Mouse (Mus musculus) hindbrain, embryonic 12.5 days (tissue): ENCODE measurements at regions not wholly inside any gene's neighbourhood (a gene's known extent, or its start where the extent isn't known, plus 50 kb on each side); places are given as distances from the start of the nearest gene placed in this dataset.
A peak's percentile ranks its signal among the peaks of the same experiment; 100 is the strongest.

Experiments used
- ATAC-seq: fragments of 200-750 bp; cut with Nextera tagmentation; 2 replicates; pipeline ENCODE4 v1.8.0; 2017; ENCODE audit warnings: moderate TSS enrichment; ENCODE audit not compliant: low FRiP score
- H3K27ac ChIP-seq: fragments of 300-500 bp; sonication (generic); 2 replicates; pipeline ENCODE4 v1.5.1; 2016; ENCODE audit warnings: mild to moderate bottlenecking
- H3K27me3 ChIP-seq: fragments of 300-500 bp; sonication (generic); 2 replicates; pipeline ENCODE4 v1.6.1; 2016; ENCODE audit warnings: mild to moderate bottlenecking
- H3K36me3 ChIP-seq: fragments of 300-500 bp; sonication (generic); 2 replicates; pipeline ENCODE4 v1.6.1; 2016; ENCODE audit warnings: mild to moderate bottlenecking
- H3K4me1 ChIP-seq: fragments of 300-500 bp; sonication (generic); 2 replicates; pipeline ENCODE4 v1.6.1; 2016
- H3K4me2 ChIP-seq: fragments of 300-500 bp; sonication (generic); replicated peaks from 2 replicates; pipeline ENCODE4 v1.6.1; 2016; ENCODE audit warnings: mild to moderate bottlenecking
- H3K4me3 ChIP-seq: fragments of 300-500 bp; sonication (generic); 2 replicates; pipeline ENCODE4 v1.5.1; 2016; ENCODE audit warnings: mild to moderate bottlenecking
- H3K9ac ChIP-seq: fragments of 300-500 bp; sonication (generic); 2 replicates; pipeline ENCODE4 v1.6.1; 2016; ENCODE audit warnings: mild to moderate bottlenecking, moderate library complexity
- H3K9me3 ChIP-seq: fragments of 300-500 bp; sonication (generic); replicated peaks from 2 replicates; pipeline ENCODE4 v1.6.1; 2016; ENCODE audit warnings: mild to moderate bottlenecking
- WGBS: fragments of 180-500 bp; shearing (Covaris S2); methylation state at CpG from one replicate; pipeline ENCODE4 v1.1.7; 2016; 5-methylcytosine and 5-hydroxymethylcytosine counted together

- WGBS: 88% methylated on average over 4 of the region's 4 CpGs
These were observed 706.2 kb upstream of the Cited2 start for GRCm38 (mm10) chr10:17016854-17017253.

DNA sequence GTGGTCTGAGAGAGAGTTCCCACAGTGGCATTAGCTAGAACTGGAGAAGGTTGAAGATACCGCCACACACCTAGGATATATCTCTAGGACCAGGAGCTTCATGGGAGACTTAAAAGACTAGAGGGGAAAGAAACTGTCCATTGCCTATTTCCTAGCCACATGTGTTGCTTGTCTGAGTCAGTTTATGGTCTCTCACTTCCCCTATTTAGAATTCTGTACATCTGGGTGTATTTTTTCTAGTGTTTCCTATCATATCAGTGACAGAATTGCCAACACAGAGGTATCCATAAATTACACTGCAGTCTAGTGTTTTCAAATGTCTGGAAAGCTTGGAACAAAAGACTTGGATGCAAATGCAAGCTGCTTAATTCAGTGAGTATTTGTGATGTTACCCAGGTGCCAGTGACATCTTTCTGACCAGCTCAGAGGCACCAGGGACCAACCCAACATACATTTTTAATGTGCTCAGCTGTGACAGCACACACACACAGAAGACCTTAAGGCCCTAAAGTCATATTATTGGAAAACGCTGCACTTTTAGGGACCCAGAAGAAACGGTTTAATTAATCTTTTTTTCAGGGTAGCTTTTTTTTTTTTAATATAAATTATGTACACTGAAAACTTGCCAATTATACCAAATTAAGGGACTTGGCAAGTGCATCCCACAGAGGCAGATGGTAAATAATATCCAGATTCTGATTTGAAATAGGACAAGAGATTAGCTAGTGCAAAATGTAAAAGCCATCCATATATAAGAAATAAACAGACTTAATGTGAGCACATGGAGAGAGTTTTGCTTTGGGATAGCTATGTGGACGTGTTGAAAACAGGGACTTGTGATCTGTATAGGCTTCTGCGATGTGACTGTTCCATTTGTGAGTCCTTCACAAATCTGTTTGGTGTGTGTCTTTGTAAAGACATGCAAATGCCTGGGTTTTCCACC, 700.5 kb upstream of the Cited2 start:
- H3K9ac ChIP-seq: no peak overlapping the region
- H3K4me2 ChIP-seq: no peak overlapping the region
- no peaks in the 10 kb centered on the region for H3K36me3 ChIP-seq
- ATAC-seq: peak; percentile 72; the same call in 1 of the 2 replicates
- H3K27me3 ChIP-seq: no peaks in the 10 kb centered on the region
- 73% methylated on average over 5 of the region's 5 CpGs for WGBS
- no peaks in the 10 kb centered on the region for H3K9me3 ChIP-seq
- no peak overlapping the region for H3K4me3 ChIP-seq
- peak overlapping the region; percentile 55 for H3K27ac ChIP-seq
- H3K4me1 ChIP-seq: peaks cover 9% of the 10 kb centered on the region

More at GRCm38 (mm10) chr10:17016854-17017253, 706.2 kb upstream of the Cited2 start:
- no peak overlapping the region for H3K4me2 ChIP-seq
- H3K4me3 ChIP-seq: no peak overlapping the region
- ATAC-seq: no peak
- no peaks in the 10 kb centered on the region for H3K36me3 ChIP-seq
- no peak overlapping the region for H3K9ac ChIP-seq
- H3K9me3 ChIP-seq: no peaks in the 10 kb centered on the region
- H3K4me1 ChIP-seq: no peaks in the 10 kb centered on the region
- H3K27me3 ChIP-seq: no peaks in the 10 kb centered on the region
- H3K27ac ChIP-seq: no peak overlapping the region

GRCm38 (mm10) chr10:17023571-17024293, 699.3 kb upstream of the Cited2 start:
- Histone ChIP-seq H3K27me3 (no peaks in the 10 kb centered on the region), H3K9ac (no peak overlapping the region), H3K9me3 (no peaks in the 10 kb centered on the region), H3K4me3 (no peak overlapping the region), H3K27ac (peak overlapping the region; percentile 55; the same call in 1 of the 2 replicates), H3K4me2 (no peak overlapping the region), H3K36me3 (no peaks in the 10 kb centered on the region), H3K4me1 (peaks cover 9% of the 10 kb centered on the region)
- ATAC-seq: peak; percentile 81
- WGBS: 55% methylated on average over 13 of the region's 13 CpGs

GRCm38 (mm10) chr10:17024294-17024665, 698.7 kb upstream of the Cited2 start:
- Histone ChIP-seq H3K4me2 (no peak overlapping the region), H3K27me3 (no peaks in the 10 kb centered on the region), H3K27ac (peak overlapping the region; percentile 55; the same call in 1 of the 2 replicates), H3K9ac (no peak overlapping the region), H3K9me3 (no peaks in the 10 kb centered on the region), H3K4me1 (peaks cover 9% of the 10 kb centered on the region), H3K36me3 (no peaks in the 10 kb centered on the region), H3K4me3 (no peak overlapping the region)
- WGBS: 65% methylated on average over 1 of the region's 1 CpGs
- peak; percentile 77 for ATAC-seq

DNA sequence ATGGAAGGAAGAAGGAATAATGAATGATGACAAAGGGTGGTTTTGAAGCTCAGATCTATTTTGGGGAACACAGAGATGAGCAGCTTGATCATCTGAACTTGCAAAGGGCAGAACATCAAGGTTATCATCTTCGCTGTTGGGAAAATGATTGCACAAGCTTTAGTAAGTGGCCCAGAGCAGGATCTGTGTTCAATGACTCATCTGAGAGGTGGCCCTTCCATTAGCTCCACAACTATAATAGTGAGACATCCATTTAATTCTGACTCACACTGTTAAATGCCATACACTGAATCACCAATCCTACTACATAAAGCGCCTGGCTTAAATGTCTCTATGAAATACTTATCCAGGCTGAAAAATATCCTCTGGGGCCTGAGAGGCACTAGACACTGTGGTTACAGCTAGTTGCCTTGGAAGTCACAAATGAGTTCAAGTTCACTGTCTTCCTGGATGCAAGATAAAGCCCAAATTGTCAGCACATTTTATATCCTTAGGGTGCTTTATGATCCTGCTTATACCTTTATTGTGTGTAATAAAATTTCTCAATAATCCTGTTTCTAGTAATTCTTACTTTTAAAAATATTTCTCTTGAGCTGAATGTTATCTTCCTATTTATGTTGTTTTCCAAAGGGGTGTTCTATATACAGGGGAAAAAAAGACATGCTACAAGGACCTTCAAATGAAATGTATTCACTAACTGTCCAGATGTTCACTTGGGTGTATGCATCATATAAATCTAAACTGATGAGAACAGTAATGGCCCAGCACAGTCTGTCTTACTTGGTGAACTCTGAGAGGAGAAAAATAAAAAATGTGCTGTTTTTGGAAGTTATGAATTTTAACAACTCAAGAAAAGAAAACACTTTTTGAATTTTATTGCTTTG, 687.9 kb upstream of the Cited2 start:
- Histone ChIP-seq H3K27ac (no peak overlapping the region), H3K27me3 (no peaks in the 10 kb centered on the region), H3K9ac (no peak overlapping the region), H3K36me3 (no peaks in the 10 kb centered on the region), H3K4me3 (no peak overlapping the region), H3K4me1 (no peaks in the 10 kb centered on the region), H3K4me2 (no peak overlapping the region), H3K9me3 (no peaks in the 10 kb centered on the region)
- 90% methylated on average over 2 of the region's 2 CpGs for WGBS
- ATAC-seq: no peak

GRCm38 (mm10) chr10:17038259-17039043, 684.6 kb upstream of the Cited2 start:
- Histone ChIP-seq H3K9me3 (no peaks in the 10 kb centered on the region), H3K4me2 (no peak overlapping the region), H3K9ac (no peak overlapping the region), H3K36me3 (no peaks in the 10 kb centered on the region), H3K27ac (no peak overlapping the region), H3K4me3 (no peak overlapping the region), H3K27me3 (no peaks in the 10 kb centered on the region), H3K4me1 (no peaks in the 10 kb centered on the region)
- 75% methylated on average over 11 of the region's 11 CpGs for WGBS
- ATAC-seq: no peak

GRCm38 (mm10) chr10:17042090-17042489, 680.9 kb upstream of the Cited2 start:
- no peaks in the 10 kb centered on the region for H3K4me1 ChIP-seq
- no peak overlapping the region for H3K27ac ChIP-seq
- H3K9ac ChIP-seq: no peak overlapping the region
- H3K27me3 ChIP-seq: no peaks in the 10 kb centered on the region
- H3K36me3 ChIP-seq: no peaks in the 10 kb centered on the region
- no peak for ATAC-seq
- WGBS: 93% methylated on average over 1 of the region's 1 CpGs
- H3K4me3 ChIP-seq: no peak overlapping the region
- H3K4me2 ChIP-seq: no peak overlapping the region
- no peaks in the 10 kb centered on the region for H3K9me3 ChIP-seq

DNA sequence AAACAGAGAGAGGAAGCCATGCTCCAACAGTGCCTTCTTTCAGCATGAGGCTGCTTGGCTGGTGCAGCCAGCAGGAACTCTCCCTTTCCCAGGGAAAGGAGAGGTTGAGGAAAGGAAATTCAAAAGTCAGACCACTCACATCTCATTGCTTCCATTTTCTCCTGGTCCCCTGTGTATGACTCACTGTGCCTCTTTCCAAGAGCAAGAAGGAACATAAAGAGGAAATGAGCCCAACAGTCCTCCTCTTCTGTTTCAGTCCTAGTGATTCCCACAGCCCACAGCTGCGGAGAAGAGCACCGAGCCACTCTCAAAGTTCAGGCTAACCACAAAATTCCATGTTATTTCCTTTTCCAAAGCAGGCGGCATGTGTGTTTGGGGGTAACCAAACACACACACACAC, 680.0 kb upstream of the Cited2 start:
- Histone ChIP-seq H3K4me3 (no peak overlapping the region), H3K9ac (no peak overlapping the region), H3K36me3 (no peaks in the 10 kb centered on the region), H3K4me1 (no peaks in the 10 kb centered on the region), H3K27me3 (no peaks in the 10 kb centered on the region), H3K4me2 (no peak overlapping the region), H3K9me3 (no peaks in the 10 kb centered on the region), H3K27ac (no peak overlapping the region)
- 86% methylated on average over 3 of the region's 3 CpGs for WGBS
- ATAC-seq: no peak

DNA sequence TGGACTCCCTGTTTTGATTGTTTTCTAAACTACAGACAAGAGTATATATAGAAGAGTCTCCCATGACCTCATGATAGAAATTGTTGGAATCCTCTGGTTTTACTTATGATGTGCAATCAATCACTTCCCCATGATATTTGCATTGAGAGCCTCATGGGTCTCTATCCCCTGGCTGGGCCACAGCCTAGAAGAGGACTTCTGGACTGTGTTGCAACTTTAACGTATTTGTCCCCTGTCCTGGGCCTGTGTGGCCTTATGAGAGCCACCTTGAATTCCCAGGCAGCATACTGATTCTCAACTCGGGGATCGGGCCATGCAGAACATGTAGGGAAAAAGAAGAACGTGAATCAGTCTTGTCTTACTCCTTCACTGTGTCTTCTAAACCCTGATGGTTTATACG, 676.3 kb upstream of the Cited2 start:
- no peaks in the 10 kb centered on the region for H3K4me1 ChIP-seq
- H3K9me3 ChIP-seq: no peaks in the 10 kb centered on the region
- no peak overlapping the region for H3K9ac ChIP-seq
- no peak overlapping the region for H3K4me3 ChIP-seq
- H3K27me3 ChIP-seq: no peaks in the 10 kb centered on the region
- no peaks in the 10 kb centered on the region for H3K36me3 ChIP-seq
- 89% methylated on average over 5 of the region's 5 CpGs for WGBS
- ATAC-seq: no peak
- no peak overlapping the region for H3K27ac ChIP-seq
- H3K4me2 ChIP-seq: no peak overlapping the region

- no peak overlapping the region for H3K27ac ChIP-seq
- no peak overlapping the region for H3K9ac ChIP-seq
- no peak overlapping the region for H3K4me2 ChIP-seq
- no peak overlapping the region for H3K4me3 ChIP-seq
- peaks cover 8% of the 10 kb centered on the region; the same call in 1 of the 2 replicates for H3K4me1 ChIP-seq
- H3K27me3 ChIP-seq: no peaks in the 10 kb centered on the region
- H3K36me3 ChIP-seq: no peaks in the 10 kb centered on the region
- ATAC-seq: no peak
- WGBS: 90% methylated on average over 1 of the region's 1 CpGs
- no peaks in the 10 kb centered on the region for H3K9me3 ChIP-seq
These were observed 650.1 kb upstream of the Cited2 start for GRCm38 (mm10) chr10:17072906-17073305.

DNA sequence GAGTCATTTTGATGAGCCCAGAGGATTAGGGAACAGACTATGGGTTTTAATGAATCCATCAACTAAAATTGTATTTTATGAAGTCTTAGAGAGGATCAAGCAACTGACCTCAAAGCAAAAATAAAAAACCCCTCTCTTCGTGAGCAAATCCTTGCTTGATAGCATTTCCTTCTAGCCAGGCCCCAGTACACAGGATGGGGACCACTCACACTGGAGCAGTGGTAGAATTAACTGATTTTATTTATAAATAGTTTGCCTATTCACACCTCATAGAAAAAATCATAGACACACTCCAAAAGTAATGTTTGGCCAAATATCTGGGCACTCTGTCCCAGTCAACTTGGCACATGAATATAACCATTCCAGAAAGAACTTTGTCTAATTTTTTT, 649.0 kb upstream of the Cited2 start:
- Histone ChIP-seq H3K9ac (no peak overlapping the region), H3K27me3 (no peaks in the 10 kb centered on the region), H3K4me3 (no peak overlapping the region), H3K36me3 (no peaks in the 10 kb centered on the region), H3K27ac (no peak overlapping the region), H3K4me2 (no peak overlapping the region), H3K4me1 (peaks cover 8% of the 10 kb centered on the region; the same call in 1 of the 2 replicates), H3K9me3 (no peaks in the 10 kb centered on the region)
- ATAC-seq: no peak
- 77% methylated on average over 1 of the region's 1 CpGs for WGBS
